Mouse (Mus musculus) forebrain, embryonic 14.5 days (tissue): ENCODE data around the gene Edc3. TPM values are rescaled to one million over a fixed set of nuclear protein-coding genes. Genes with fewer than 3 reads are reported as not detected.

Experiments used
- ATAC-seq: fragments of 200-750 bp; cut with Nextera tagmentation; 2 replicates; pipeline ENCODE4 v1.8.0; 2017; ENCODE audit warnings: mild to moderate bottlenecking, moderate library complexity
- DNase-seq: peaks from one replicate; pipeline ENCODE4 v3.0.0-alpha.2; 2015; ENCODE audit warnings: low spot score
- H3K27ac ChIP-seq: fragments of 300-500 bp; sonication (generic); 2 replicates; pipeline ENCODE4 v1.5.1; 2014; ENCODE audit warnings: low read depth, mild to moderate bottlenecking, control low read depth, low read length, moderate library complexity
- H3K27me3 ChIP-seq: fragments of 300-500 bp; sonication (generic); replicated peaks from 2 replicates; pipeline ENCODE4 v1.6.1; 2014; ENCODE audit warnings: low read length, control low read depth, mixed read lengths; ENCODE audit not compliant: control insufficient read depth, insufficient read depth
- H3K36me3 ChIP-seq: fragments of 300-500 bp; sonication (generic); 2 replicates; pipeline ENCODE4 v1.6.1; 2014; ENCODE audit warnings: low read length, control low read depth; ENCODE audit not compliant: control insufficient read depth, insufficient read depth
- H3K4me1 ChIP-seq: fragments of 300-500 bp; sonication (generic); 2 replicates; pipeline ENCODE4 v1.6.1; 2014; ENCODE audit warnings: antibody characterized with exemption, low read length, control low read depth; ENCODE audit not compliant: control insufficient read depth, insufficient read depth
- H3K4me2 ChIP-seq: fragments of 300-500 bp; sonication (generic); 2 replicates; pipeline ENCODE4 v1.6.1; 2014; ENCODE audit warnings: mild to moderate bottlenecking, control low read depth, low read length
- H3K4me3 ChIP-seq: fragments of 300-500 bp; sonication (generic); 2 replicates; pipeline ENCODE4 v1.5.1; 2014; ENCODE audit warnings: low read depth, low read length, control low read depth
- H3K9ac ChIP-seq: fragments of 300-500 bp; sonication (generic); 2 replicates; pipeline ENCODE4 v1.6.1; 2014; ENCODE audit warnings: mild to moderate bottlenecking, low read length, control low read depth, moderate library complexity
- H3K9me3 ChIP-seq: fragments of 300-500 bp; sonication (generic); replicated peaks from 2 replicates; pipeline ENCODE4 v1.6.1; 2016; ENCODE audit warnings: low read length, control low read depth, mixed read lengths; ENCODE audit not compliant: control insufficient read depth
- WGBS: fragments of 180-500 bp; shearing (Covaris S2); extraction: QIAGEN DNeasy Blood & Tissue Kit; methylation state at CpG from one replicate; pipeline ENCODE4 v1.1.7; 2014; 5-methylcytosine and 5-hydroxymethylcytosine counted together
- polyA plus RNA-seq: library from polyadenylated mRNA; unstranded; fragments of >200 nt; fragmentation: Nextera tagmentation; extraction: Ambion mirVana; gene quantifications from 2 replicates; pipeline ENCODE4 v1.2.1, GENCODE M21; 2014

Gene Edc3
- polyA plus RNA-seq, 1 experiment from 2014 or later, result 28.9 TPM

GRCm38 (mm10) chr9:57712194-57712593 lies 3.9 kb downstream of the Edc3 start:
- peaks cover 40% of the 10 kb centered on the region for H3K36me3 ChIP-seq
- H3K9me3 ChIP-seq, result no peaks in the 10 kb centered on the region
- H3K27me3 ChIP-seq, result no peaks in the 10 kb centered on the region
- H3K4me3 ChIP-seq, result no peak overlapping the region
- DNase-seq, result no peak
- H3K9ac ChIP-seq, result no peak overlapping the region
- H3K4me2 ChIP-seq, result no peak overlapping the region
- no peak for ATAC-seq
- no peak overlapping the region for H3K27ac ChIP-seq
- WGBS, result 86% methylated on average over 2 of the region's 2 CpGs
- H3K4me1 ChIP-seq, result peaks cover 8% of the 10 kb centered on the region

GRCm38 (mm10) chr9:57718408-57718807 lies 10.1 kb downstream of the Edc3 start:
- no peaks in the 10 kb centered on the region for H3K27me3 ChIP-seq
- DNase-seq, result no peak
- H3K27ac ChIP-seq, result no peak overlapping the region
- no peak overlapping the region for H3K4me3 ChIP-seq
- WGBS, result 77% methylated on average over 7 of the region's 7 CpGs
- H3K4me2 ChIP-seq, result no peak overlapping the region
- H3K4me1 ChIP-seq, result no peaks in the 10 kb centered on the region
- H3K9me3 ChIP-seq, result no peaks in the 10 kb centered on the region
- ATAC-seq, result no peak
- H3K36me3 ChIP-seq, result peaks cover 66% of the 10 kb centered on the region
- no peak overlapping the region for H3K9ac ChIP-seq

- Histone ChIP-seq H3K4me3 (no peak overlapping the region), H3K27me3 (no peaks in the 10 kb centered on the region), H3K36me3 (peaks cover 54% of the 10 kb centered on the region), H3K9ac (no peak overlapping the region), H3K27ac (no peak overlapping the region), H3K4me1 (no peaks in the 10 kb centered on the region), H3K9me3 (no peaks in the 10 kb centered on the region), H3K4me2 (no peak overlapping the region)
- no peak for DNase-seq
- over 99% methylated on average over 3 of the region's 3 CpGs for whole genome bisulfite sequencing
- ATAC-seq, result no peak
Measured at GRCm38 (mm10) chr9:57720736-57721135, 12.4 kb downstream of the Edc3 start.

DNA sequence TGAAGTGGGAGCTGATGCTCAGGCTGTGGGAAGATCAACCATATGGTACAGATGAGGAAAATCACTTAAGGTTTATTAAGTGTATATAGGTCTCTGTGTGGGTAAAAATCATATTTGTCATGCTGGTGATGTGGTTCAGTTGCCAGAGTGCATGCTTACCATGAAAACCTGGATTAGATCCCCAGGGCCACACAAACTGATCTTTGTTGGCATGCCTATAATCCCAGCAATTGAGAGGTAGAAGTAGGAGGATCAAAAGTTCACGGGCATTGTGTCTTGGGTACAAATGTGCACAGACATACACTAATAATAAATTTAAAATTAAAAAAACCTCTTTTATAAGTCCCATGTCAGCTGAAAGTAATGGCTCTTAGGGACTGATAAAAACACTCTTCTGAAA lies 14.0 kb downstream of the Edc3 start:
- Histone ChIP-seq H3K4me1 (no peaks in the 10 kb centered on the region), H3K36me3 (peaks cover 50% of the 10 kb centered on the region), H3K27ac (no peak overlapping the region), H3K27me3 (no peaks in the 10 kb centered on the region), H3K4me2 (no peak overlapping the region), H3K9ac (no peak overlapping the region), H3K9me3 (no peaks in the 10 kb centered on the region), H3K4me3 (no peak overlapping the region)
- WGBS, result 86% methylated on average over 1 of the region's 1 CpGs
- ATAC-seq, result no peak
- DNase-seq, result no peak

DNA sequence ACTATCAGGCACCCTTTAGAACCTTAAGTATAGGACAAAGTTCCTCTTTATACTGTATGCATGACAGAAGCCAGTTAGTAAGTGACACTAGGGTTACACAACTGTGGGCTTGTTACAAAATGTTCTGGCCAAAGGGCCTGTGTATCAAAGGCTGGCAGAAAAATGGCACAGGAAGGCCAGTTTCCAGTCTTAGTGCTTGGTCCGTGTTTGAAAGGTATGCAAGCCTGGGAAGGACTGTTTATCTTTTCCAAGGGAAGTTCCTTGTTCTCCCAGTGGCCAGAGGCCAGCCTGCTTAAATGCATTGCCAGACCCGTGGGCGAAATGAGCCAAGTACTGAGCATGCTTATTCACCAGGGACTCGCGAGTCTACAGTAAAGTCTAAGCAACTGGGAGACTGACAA lies 15.0 kb downstream of the Edc3 start:
- H3K27me3 ChIP-seq, result no peaks in the 10 kb centered on the region
- 81% methylated on average over 5 of the region's 5 CpGs for WGBS
- peaks cover 50% of the 10 kb centered on the region for H3K36me3 ChIP-seq

DNA sequence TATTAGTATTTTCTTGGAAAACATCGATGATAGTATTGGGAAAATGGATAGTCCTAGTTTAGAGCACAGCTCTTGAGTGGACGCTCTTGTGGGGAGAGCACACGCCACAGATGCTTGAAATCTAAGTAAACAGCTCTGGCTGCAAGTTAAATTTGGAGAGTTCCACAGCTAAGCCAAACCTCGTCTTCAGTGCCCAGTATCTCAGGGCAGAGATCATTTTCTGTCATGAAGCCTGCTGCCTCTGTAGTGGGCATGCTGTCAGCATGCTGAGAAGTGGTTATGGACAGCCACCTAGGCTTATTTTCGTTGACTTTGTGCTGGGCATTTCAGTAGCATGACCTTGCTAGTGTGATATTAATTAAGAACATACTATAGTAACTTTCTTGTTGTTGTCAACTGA lies 15.5 kb downstream of the Edc3 start:
- H3K27me3 ChIP-seq, result no peaks in the 10 kb centered on the region
- WGBS, result 93% methylated on average over 5 of the region's 5 CpGs
- H3K27ac ChIP-seq, result no peak overlapping the region
- H3K9ac ChIP-seq, result no peak overlapping the region
- DNase-seq (no peak), ATAC-seq (no peak)
- H3K4me1 ChIP-seq, result no peaks in the 10 kb centered on the region
- H3K4me2 ChIP-seq, result no peak overlapping the region
- peaks cover 46% of the 10 kb centered on the region for H3K36me3 ChIP-seq
- no peak overlapping the region for H3K4me3 ChIP-seq
- H3K9me3 ChIP-seq, result no peaks in the 10 kb centered on the region

More for the DNA sequence above, 15.0 kb downstream of the Edc3 start:
- Histone ChIP-seq H3K4me1 (no peaks in the 10 kb centered on the region), H3K4me2 (no peak overlapping the region), H3K4me3 (no peak overlapping the region), H3K9me3 (no peaks in the 10 kb centered on the region), H3K9ac (no peak overlapping the region), H3K27ac (no peak overlapping the region)
- no peak for ATAC-seq
- peak; percentile 16 for DNase-seq

DNA sequence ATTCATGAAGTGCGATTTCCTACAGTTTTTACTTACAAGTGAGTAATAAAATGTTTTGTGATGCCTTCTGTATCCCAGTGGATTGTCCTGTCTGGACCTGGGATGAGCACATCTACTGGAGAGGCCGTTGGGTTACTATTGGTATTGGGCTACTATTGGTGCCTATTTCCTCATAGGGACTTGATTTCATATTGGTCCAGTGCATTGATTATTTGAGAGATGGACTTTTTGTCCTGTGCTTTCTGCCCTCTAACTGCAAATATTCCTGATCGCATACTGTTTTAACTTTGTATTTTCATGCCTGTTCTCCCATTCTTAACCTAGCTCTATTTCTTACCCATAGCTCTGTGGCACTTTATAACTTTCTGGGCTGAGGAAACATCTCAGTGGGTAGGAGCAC lies 16.4 kb downstream of the Edc3 start:
- no peak overlapping the region for H3K27ac ChIP-seq
- H3K4me3 ChIP-seq, result no peak overlapping the region
- DNase-seq (no peak), ATAC-seq (no peak)
- no peak overlapping the region for H3K9ac ChIP-seq
- no peaks in the 10 kb centered on the region for H3K9me3 ChIP-seq
- H3K4me2 ChIP-seq, result no peak overlapping the region
- no peaks in the 10 kb centered on the region for H3K4me1 ChIP-seq
- 98% methylated on average over 3 of the region's 3 CpGs for WGBS
- peaks cover 47% of the 10 kb centered on the region for H3K36me3 ChIP-seq
- H3K27me3 ChIP-seq, result no peaks in the 10 kb centered on the region

GRCm38 (mm10) chr9:57728312-57728711 lies 20.0 kb downstream of the Edc3 start:
- DNase-seq (no peak), ATAC-seq (no peak)
- no peak overlapping the region for H3K27ac ChIP-seq
- no peaks in the 10 kb centered on the region for H3K9me3 ChIP-seq
- peaks cover 36% of the 10 kb centered on the region for H3K36me3 ChIP-seq
- no peaks in the 10 kb centered on the region for H3K27me3 ChIP-seq
- no peak overlapping the region for H3K4me3 ChIP-seq
- H3K4me1 ChIP-seq, result no peaks in the 10 kb centered on the region
- 93% methylated on average over 1 of the region's 1 CpGs for WGBS
- no peak overlapping the region for H3K4me2 ChIP-seq
- no peak overlapping the region for H3K9ac ChIP-seq

DNA sequence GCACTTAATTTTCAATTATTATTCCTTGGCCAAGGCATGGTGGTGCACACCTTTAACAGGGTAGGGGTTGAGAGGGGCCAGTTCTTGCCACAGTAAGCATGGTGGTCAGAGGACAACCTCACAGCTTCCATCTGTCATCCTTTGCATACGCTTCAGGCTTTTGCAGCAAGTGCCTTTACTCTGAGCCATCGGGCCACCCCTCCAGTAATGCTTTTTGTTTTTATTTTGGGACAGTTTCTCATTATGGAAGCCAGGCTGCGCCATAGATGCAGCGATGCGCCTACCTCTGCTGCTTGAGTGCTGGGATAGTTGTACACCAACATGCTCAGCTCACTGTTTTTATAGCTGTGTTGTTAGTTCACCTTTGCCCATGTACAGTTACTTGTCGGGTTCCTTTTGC lies 25.3 kb downstream of the Edc3 start:
- ATAC-seq (no peak), DNase-seq (no peak)
- Histone ChIP-seq H3K36me3 (peaks cover 23% of the 10 kb centered on the region), H3K27me3 (no peaks in the 10 kb centered on the region), H3K9me3 (no peaks in the 10 kb centered on the region), H3K27ac (no peak overlapping the region), H3K9ac (no peak overlapping the region), H3K4me3 (no peak overlapping the region), H3K4me1 (no peaks in the 10 kb centered on the region), H3K4me2 (no peak overlapping the region)
- 95% methylated on average over 6 of the region's 6 CpGs for WGBS
